Mouse (Mus musculus) c-Kit-negative CD71-positive TER-119-positive erythroid progenitor cells, embryonic 14.5 days (primary cell): ENCODE results near the gene Nin.
"Not testable (repeated sequence)": the region's sequence is repeated elsewhere in the genome, so short reads cannot be mapped to it uniquely, and the experiment has no call there.

ENCODE experiments used
- DNase-seq: peaks from one replicate; pipeline ENCODE4 v3.0.0-alpha.2; 2013; ENCODE audit warnings: low read depth, low spot score

Gene Nin

GRCm38 (mm10) chr12:70113351-70113750 lies at the start of gene Nin:
TSS of gene Nin (minus strand) at chr12:70113717.
- DNase-seq = no peak

DNA sequence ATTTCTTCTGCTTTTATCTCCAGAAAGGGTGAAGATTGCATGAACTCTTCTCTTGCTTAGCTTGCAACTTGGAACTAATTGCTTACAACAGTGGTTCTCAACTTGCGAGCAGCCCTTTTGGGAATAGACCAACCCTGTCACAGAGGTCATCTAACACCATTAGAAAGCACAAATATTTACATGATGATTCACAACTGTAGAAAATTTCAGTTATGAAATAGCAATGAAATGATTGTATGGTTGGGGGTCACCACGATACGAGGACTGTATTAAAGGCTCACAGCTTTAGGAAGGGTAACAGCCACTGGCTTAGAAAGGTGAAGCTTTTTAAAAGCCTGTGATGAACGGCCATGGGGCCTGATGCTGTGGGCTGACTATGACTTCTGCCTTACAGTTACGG lies 47.5 kb upstream of the Nin start:
- no peak for DNase-seq

DNA sequence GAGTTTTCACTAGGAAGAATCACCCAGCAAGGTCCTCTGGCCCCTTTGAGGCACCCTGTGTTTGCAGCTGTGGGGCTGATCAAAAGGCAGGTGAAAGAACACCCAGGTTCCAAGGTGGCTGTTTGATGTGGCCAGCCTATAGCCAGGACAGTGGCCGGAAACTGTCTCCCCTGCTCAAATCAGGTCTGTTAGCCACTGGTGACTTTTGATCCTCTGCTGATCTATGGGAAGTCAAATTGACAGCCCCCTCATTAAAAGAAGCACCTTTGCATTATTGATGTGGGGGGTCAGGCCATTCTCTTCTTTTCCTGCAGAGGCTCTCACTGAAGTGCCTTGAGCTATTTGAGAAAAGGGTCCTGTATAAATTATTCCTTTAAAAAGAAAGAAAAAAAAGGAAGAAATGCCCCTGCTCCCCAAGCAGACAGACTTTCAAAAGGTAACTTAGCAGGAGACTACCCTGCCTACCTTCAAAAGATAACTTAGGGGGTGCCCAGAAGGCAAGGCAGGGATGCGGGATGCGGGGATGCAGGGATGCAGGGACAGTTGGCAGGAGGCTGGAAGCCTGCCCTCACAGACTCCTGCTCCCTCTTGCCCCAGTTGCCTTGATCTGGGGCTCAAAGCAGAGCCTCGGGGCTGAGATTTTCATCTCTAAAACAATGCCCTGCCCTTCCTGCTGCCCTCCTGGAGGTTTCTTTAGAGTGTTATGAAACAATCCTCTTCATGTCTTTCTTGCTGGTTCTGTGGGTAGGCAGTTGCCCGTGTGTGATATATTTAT lies 44.0 kb upstream of the Nin start:
- DNase-seq = no peak

GRCm38 (mm10) chr12:70156222-70156621 lies 42.7 kb upstream of the Nin start:
- no peak for DNase-seq

- DNase-seq = no peak
These were observed 40.3 kb upstream of the Nin start, which contains the start of gene Abhd12b for GRCm38 (mm10) chr12:70153842-70154241. TSS of gene Abhd12b (plus strand) at chr12:70154142.

DNA sequence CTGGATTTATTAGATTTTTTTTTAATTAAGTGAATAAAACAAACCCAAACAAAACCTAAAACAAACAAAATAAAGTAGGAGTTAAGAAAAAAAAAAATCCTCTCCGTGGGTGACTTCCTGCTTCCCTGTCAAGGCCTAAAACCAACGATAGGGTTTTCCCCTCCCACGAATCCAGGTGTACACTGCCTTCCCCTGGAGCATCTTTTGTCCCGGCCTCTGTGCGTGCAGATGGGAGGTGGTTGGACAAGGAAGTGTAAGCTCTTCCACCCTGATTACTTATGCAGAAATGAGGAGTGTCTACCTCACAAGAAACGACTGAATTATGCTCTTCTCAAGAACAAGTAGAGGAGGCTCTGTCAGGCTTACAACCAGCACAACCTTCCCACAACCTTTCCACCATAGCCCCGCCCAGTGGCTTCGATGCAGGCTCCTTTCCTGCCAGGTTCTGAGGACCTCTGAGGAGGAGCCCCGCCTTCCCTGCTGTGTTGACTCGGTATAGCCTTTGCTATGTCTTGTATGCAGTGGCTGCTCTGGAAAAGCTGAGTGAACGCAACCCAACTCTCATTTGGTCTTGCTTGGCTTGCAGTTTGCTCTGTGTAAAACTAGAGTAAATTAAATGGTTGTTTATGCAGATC lies 35.2 kb upstream of the Nin start:
- DNase-seq = no peak

DNA sequence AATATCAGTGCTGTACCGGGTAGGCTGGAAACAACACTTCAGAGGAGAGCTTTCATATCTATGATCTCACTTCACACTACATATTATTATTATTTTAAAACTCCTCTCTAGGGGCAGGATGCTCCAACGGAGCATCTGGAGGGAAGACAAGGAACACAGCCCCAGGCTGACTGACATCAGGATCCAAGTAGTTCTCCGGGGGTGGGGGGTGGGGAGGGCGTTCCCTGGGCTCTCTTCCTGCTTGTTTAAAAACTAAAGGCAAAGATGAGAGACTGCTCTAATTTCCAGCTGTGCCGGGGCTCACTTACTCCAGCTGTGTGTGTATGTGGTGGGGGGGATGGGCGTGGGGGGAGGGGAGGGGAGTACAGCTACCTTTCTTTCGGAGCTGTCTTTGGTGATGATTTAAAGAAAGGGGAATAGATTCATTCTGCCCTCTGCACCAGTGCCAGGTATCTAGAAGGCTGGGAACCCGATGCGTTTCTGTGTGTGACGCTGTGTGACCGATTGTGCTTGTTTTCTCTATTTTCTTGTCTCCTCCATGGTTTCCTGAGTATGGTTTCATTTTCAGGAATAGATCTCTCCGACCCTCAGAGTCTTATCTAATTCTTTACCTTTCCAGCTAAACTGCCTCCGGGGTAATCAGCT lies 34.6 kb upstream of the Nin start:
- no peak for DNase-seq

DNA sequence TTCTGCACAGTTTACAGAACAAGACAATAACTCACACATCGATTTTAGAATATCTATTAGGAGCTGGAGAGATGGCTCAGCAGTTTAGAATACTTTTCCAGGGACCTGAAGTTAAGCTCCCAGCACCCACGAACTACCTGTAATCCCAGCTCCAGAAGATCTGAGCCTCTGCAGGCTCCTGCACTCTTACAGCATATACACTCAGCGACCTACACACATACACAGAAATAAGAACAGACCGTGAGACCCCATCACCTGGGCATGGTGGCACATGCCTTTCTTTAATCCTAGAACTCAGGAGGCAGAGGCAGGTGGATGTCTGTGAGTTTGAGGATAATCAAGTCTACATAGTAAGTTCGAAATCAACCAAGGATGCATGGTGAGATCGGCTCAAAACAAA lies 32.1 kb upstream of the Nin start:
- DNase-seq = no peak

DNA sequence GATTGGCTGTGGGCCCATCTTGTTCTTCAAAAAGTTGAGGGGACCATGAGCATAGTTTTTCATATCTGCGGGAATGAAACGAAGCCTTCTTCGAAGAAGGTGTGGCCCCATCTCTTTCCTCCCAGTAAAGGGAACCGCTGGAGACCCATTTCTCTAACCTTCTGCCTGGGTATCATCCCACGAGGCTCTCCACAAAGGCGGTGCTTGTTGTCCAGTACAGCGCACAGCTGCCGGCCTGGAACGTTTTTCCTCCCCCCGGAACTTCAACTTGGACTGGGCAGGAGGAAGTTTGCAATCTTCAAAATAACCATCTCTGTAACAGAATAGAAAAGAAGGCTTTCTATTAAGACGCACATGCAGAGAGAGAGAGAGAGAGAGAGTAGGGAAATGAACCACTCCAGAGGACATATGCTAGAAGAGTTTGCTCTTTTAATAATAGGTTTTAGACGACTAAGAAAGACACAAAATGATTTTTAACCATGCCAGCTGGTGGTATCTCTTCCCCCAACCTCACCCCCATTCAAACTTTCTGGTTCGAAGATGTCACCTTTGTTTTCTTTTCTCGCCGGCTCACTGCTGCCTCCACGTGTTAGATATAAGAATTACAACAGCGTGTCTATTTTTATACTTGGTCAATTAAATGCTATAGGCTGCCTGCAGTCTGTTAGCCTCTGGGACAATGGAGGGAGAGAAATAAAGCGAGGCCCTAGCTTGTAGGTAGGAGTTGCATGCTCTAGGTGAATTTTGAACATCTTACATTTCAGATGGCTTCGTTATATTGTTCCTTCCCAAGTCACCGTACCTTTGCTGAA lies 31.3 kb upstream of the Nin start:
- DNase-seq = peak; percentile 27

- DNase-seq = not testable (repeated sequence)
These were observed 30.6 kb upstream of the Nin start for GRCm38 (mm10) chr12:70144106-70144587.

DNA sequence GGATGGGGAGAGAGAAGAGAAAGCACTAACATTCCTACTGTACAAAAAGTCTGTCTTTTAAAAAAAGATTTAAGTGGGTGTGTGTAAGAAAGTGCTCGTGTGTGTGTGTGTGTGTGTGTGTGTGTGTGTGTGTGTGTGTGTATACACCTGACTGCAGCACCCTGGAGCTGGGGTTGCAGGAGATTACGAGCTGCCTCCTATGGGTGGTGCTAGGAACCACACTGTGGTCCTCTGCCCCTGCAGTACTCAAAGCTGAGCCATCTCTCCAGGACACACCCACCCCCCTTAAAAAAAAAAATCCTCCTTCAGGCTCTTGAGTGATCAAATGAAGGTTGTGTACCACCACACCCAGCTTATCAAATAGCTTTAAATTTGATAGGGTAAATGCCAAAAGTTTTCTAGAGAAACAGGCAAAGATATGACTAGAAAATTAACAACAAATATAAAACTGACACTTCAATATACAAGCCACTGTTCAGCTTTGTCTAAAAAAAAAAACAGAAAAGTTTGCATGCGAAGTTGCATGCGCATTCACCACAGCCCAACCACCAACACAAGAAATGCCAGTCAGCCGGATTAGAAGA lies 27.6 kb upstream of the Nin start:
- DNase-seq = no peak

- no peak for DNase-seq
These were observed 27.0 kb upstream of the Nin start for GRCm38 (mm10) chr12:70140542-70140941.

- no peak for DNase-seq
These were observed 26.4 kb upstream of the Nin start for GRCm38 (mm10) chr12:70139871-70140270.

GRCm38 (mm10) chr12:70137626-70138025 lies 24.1 kb upstream of the Nin start:
- DNase-seq = no peak

- DNase-seq = no peak
These were observed 23.6 kb upstream of the Nin start for GRCm38 (mm10) chr12:70137095-70137494.

DNA sequence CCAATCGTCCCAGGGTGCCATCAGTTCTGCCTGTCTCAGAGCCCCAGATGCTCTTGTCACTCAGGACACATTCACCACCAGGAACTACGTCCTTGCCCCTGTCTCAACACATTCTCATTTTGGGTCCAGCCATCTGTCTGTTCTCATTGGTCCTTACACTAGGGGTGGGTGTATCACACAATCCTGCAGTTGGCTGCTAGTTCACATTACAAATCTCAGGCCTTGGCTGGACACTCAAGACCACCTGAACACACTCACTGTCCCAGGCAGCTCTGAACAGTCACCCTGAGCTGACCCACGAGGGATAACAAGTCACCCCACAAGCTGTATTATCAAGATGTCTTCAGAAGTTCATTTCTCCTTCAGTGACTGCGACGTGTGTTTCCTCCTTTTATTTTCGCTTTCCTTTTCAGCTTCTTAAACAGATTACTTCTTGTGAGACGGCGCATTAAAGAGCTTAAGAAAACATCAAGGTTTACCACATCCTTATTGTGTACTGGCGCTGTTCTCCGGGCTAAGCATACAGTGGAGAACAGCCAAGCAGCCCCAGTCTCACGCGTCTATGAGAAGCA lies 22.8 kb upstream of the Nin start:
- DNase-seq = no peak

GRCm38 (mm10) chr12:70134627-70135235 lies 21.2 kb upstream of the Nin start:
- no peak for DNase-seq

DNA sequence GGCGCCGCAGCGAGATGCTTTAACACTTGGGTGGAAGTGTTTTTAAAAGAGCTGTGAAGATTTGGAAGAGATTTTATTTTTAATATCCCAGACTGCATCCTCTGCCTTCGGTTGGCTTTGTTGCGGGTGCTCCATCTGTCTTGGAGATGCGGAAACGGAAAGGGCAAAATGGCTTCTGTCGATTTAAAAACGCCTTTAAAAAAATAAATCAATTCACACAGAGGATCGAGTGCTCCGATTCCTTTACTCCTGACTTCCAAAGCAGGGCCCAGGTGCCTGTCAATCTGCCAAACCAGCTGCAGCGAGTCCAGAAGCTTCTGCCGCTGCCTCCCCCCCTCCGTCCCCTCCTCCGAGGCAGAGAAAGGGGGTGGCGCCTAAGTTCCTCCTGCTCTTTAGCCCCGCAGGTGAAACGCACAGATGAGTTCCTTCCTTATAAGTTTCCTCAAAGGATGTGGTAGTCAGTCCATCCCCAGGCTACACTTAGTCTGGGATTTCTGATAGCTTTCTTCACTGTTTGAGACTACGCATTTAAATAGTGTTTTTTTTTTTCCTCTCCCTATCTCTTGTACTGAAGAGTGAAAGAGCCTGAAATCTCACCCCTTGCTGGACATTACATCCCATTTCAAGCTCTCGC lies 17.6 kb upstream of the Nin start:
- DNase-seq = no peak

DNA sequence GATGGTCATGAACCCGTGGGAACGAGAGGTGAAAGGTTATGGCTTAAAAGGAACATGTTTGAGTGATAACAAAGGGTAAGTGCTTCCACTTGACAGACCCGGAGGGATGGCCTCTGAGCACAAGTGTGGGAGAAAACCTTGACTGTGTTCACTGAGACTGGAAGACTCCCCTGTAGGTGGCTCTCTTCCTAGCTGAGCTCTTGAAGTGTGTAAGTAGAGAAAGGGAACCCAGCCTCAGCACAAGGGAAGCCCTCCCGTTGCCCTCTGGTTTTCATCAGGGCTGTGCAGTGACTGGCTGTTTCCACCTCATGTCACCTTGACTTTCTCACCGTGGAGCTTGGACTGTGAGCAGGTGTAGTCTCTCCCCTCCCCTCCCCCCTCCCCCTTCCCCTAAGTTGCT lies 15.6 kb upstream of the Nin start:
- no peak for DNase-seq

DNA sequence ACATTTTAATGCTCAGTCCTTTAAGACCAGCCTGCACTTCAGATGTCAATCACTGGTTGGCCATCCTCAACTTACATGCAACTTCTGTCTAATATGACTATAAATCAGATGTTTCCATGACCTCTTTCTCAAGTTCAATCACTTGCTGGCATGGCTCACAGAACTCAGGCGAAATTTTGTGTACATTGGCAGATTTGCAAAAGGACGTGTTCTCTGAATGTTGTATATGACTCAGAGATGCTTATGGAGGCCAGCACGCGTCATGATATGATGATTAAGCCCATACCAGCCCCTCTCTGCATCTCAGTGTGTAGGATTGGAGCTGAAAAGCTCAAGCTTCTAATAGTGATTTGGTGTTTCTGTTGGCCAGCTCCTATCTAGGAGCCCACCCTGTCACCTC lies 13.1 kb upstream of the Nin start:
- DNase-seq = no peak
